Mouse (Mus musculus) lung, embryonic 15.5 days (tissue): ENCODE measurements at regions not wholly inside any gene's neighbourhood (a gene's known extent, or its start where the extent isn't known, plus 50 kb on each side); places are given as distances from the start of the nearest gene placed in this dataset.

Experiments
- ATAC-seq: fragments of 200-750 bp; cut with Nextera tagmentation; 2 replicates; pipeline ENCODE4 v1.8.0; 2017; ENCODE audit warnings: moderate number of reproducible peaks, borderline replicate concordance; ENCODE audit not compliant: low FRiP score, low TSS enrichment; ENCODE audit errors: extremely low read depth
- H3K27ac ChIP-seq: fragments of 300-500 bp; sonication (generic); 2 replicates; pipeline ENCODE4 v1.5.1; 2015; ENCODE audit warnings: moderate library complexity, mild to moderate bottlenecking, inconsistent platforms
- H3K27me3 ChIP-seq: fragments of 300-500 bp; sonication (generic); 2 replicates; pipeline ENCODE4 v1.6.1; 2015; ENCODE audit warnings: inconsistent platforms
- H3K36me3 ChIP-seq: fragments of 300-500 bp; sonication (generic); 2 replicates; pipeline ENCODE4 v1.6.1; 2015; ENCODE audit warnings: inconsistent platforms
- H3K4me1 ChIP-seq: fragments of 300-500 bp; sonication (generic); 2 replicates; pipeline ENCODE4 v1.6.1; 2015; ENCODE audit warnings: inconsistent platforms
- H3K4me2 ChIP-seq: fragments of 300-500 bp; sonication (generic); 2 replicates; pipeline ENCODE4 v1.6.1; 2015; ENCODE audit warnings: inconsistent platforms, mild to moderate bottlenecking, moderate library complexity
- H3K4me3 ChIP-seq: fragments of 300-500 bp; sonication (generic); 2 replicates; pipeline ENCODE4 v1.5.1; 2015; ENCODE audit warnings: mild to moderate bottlenecking, inconsistent platforms
- H3K9ac ChIP-seq: fragments of 300-500 bp; sonication (generic); 2 replicates; pipeline ENCODE4 v1.6.1; 2015; ENCODE audit warnings: inconsistent platforms
- H3K9me3 ChIP-seq: fragments of 300-500 bp; sonication (generic); 2 replicates; pipeline ENCODE4 v1.6.1; 2016; ENCODE audit warnings: inconsistent platforms
- WGBS: fragments of 180-500 bp; shearing (Covaris S2); methylation state at CpG from one replicate; pipeline ENCODE4 v1.1.7; 2015; 5-methylcytosine and 5-hydroxymethylcytosine counted together

GRCm38 (mm10) chr12:73445562-73445961 is 100.6 kb downstream of the Tmem30b start:
- ATAC-seq: no peak
- Histone ChIP-seq H3K4me1 (peaks cover 5% of the 10 kb centered on the region; the same call in 1 of the 2 replicates), H3K27me3 (no peaks in the 10 kb centered on the region), H3K36me3 (no peaks in the 10 kb centered on the region), H3K27ac (no peak overlapping the region), H3K9me3 (no peaks in the 10 kb centered on the region), H3K9ac (no peak overlapping the region), H3K4me3 (no peak overlapping the region), H3K4me2 (no peak overlapping the region)
- WGBS: 82% methylated on average over 10 of the region's 10 CpGs

GRCm38 (mm10) chr12:73445128-73445527 is 101.1 kb downstream of the Tmem30b start:
- no peaks in the 10 kb centered on the region for H3K27me3 ChIP-seq
- 53% methylated on average over 10 of the region's 10 CpGs for WGBS
- no peak overlapping the region for H3K4me3 ChIP-seq
- peaks cover 5% of the 10 kb centered on the region; the same call in 1 of the 2 replicates for H3K4me1 ChIP-seq
- no peaks in the 10 kb centered on the region for H3K9me3 ChIP-seq
- H3K9ac ChIP-seq: no peak overlapping the region
- no peaks in the 10 kb centered on the region for H3K36me3 ChIP-seq
- ATAC-seq: no peak
- H3K4me2 ChIP-seq: no peak overlapping the region
- no peak overlapping the region for H3K27ac ChIP-seq

- no peaks in the 10 kb centered on the region for H3K9me3 ChIP-seq
- no peaks in the 10 kb centered on the region for H3K36me3 ChIP-seq
- H3K4me2 ChIP-seq: no peak overlapping the region
- no peak overlapping the region for H3K4me3 ChIP-seq
- H3K27me3 ChIP-seq: no peaks in the 10 kb centered on the region
- no peak overlapping the region for H3K27ac ChIP-seq
- H3K4me1 ChIP-seq: no peaks in the 10 kb centered on the region
- WGBS: 59% methylated on average over 1 of the region's 1 CpGs
- ATAC-seq: no peak
- no peak overlapping the region for H3K9ac ChIP-seq
Observed at GRCm38 (mm10) chr12:73441326-73441725, 104.9 kb downstream of the Tmem30b start.

- H3K4me1 ChIP-seq: no peaks in the 10 kb centered on the region
- no peaks in the 10 kb centered on the region for H3K36me3 ChIP-seq
- ATAC-seq: no peak
- H3K4me2 ChIP-seq: no peak overlapping the region
- H3K9ac ChIP-seq: no peak overlapping the region
- H3K27me3 ChIP-seq: no peaks in the 10 kb centered on the region
- 34% methylated on average over 10 of the region's 10 CpGs for WGBS
- H3K4me3 ChIP-seq: no peak overlapping the region
- no peak overlapping the region for H3K27ac ChIP-seq
- H3K9me3 ChIP-seq: no peaks in the 10 kb centered on the region
Observed at GRCm38 (mm10) chr12:73434684-73435083, 111.5 kb downstream of the Tmem30b start.

- no peaks in the 10 kb centered on the region for H3K9me3 ChIP-seq
Observed at GRCm38 (mm10) chr12:73432546-73432945, 113.6 kb downstream of the Tmem30b start.

GRCm38 (mm10) chr12:73428171-73428570 is 118.0 kb downstream of the Tmem30b start:
- no peak overlapping the region for H3K4me3 ChIP-seq
- H3K27me3 ChIP-seq: no peaks in the 10 kb centered on the region
- no peak overlapping the region for H3K9ac ChIP-seq
- H3K4me1 ChIP-seq: no peaks in the 10 kb centered on the region
- H3K9me3 ChIP-seq: no peaks in the 10 kb centered on the region
- no peak for ATAC-seq
- 57% methylated on average over 12 of the region's 12 CpGs for WGBS
- H3K36me3 ChIP-seq: no peaks in the 10 kb centered on the region
- no peak overlapping the region for H3K27ac ChIP-seq
- peak overlapping the region; percentile 39; the same call in 1 of the 2 replicates for H3K4me2 ChIP-seq

More at GRCm38 (mm10) chr12:73432546-73432945, 113.6 kb downstream of the Tmem30b start:
- 74% methylated on average over 5 of the region's 5 CpGs for WGBS
- no peak overlapping the region for H3K4me3 ChIP-seq
- no peaks in the 10 kb centered on the region for H3K36me3 ChIP-seq
- no peak overlapping the region for H3K27ac ChIP-seq
- H3K4me2 ChIP-seq: no peak overlapping the region
- no peak overlapping the region for H3K9ac ChIP-seq
- H3K4me1 ChIP-seq: no peaks in the 10 kb centered on the region
- H3K27me3 ChIP-seq: no peaks in the 10 kb centered on the region
- no peak for ATAC-seq

GRCm38 (mm10) chr12:73424814-73425213 is 121.4 kb downstream of the Tmem30b start:
- ATAC-seq: no peak

GRCm38 (mm10) chr12:73417101-73417500 is 129.1 kb downstream of the Tmem30b start:
- no peaks in the 10 kb centered on the region for H3K4me1 ChIP-seq
- H3K27me3 ChIP-seq: no peaks in the 10 kb centered on the region; the same call in 1 of the 2 replicates
- no peak overlapping the region for H3K9ac ChIP-seq
- no peaks in the 10 kb centered on the region for H3K36me3 ChIP-seq
- H3K9me3 ChIP-seq: no peaks in the 10 kb centered on the region
- H3K27ac ChIP-seq: no peak overlapping the region
- no peak overlapping the region for H3K4me2 ChIP-seq
- ATAC-seq: no peak
- H3K4me3 ChIP-seq: no peak overlapping the region
- 79% methylated on average over 3 of the region's 3 CpGs for WGBS

More at GRCm38 (mm10) chr12:73424814-73425213, 121.4 kb downstream of the Tmem30b start:
- H3K4me1 ChIP-seq: no peaks in the 10 kb centered on the region
- no peak overlapping the region for H3K9ac ChIP-seq
- WGBS: 71% methylated on average over 7 of the region's 7 CpGs
- no peak overlapping the region for H3K4me3 ChIP-seq
- no peak overlapping the region for H3K27ac ChIP-seq
- no peaks in the 10 kb centered on the region for H3K27me3 ChIP-seq
- no peaks in the 10 kb centered on the region for H3K9me3 ChIP-seq
- H3K36me3 ChIP-seq: no peaks in the 10 kb centered on the region
- H3K4me2 ChIP-seq: no peak overlapping the region

- Histone ChIP-seq H3K4me1 (no peaks in the 10 kb centered on the region), H3K9ac (no peak overlapping the region), H3K27me3 (no peaks in the 10 kb centered on the region; the same call in 1 of the 2 replicates), H3K27ac (no peak overlapping the region), H3K9me3 (no peaks in the 10 kb centered on the region), H3K4me2 (no peak overlapping the region), H3K4me3 (no peak overlapping the region), H3K36me3 (no peaks in the 10 kb centered on the region)
- no peak for ATAC-seq
- 50% methylated on average over 16 of the region's 16 CpGs for WGBS
Observed at GRCm38 (mm10) chr12:73416367-73416897, 129.8 kb downstream of the Tmem30b start.

GRCm38 (mm10) chr12:73415856-73416366 is 129.3 kb downstream of the Slc38a6 start:
- Histone ChIP-seq H3K4me1 (no peaks in the 10 kb centered on the region), H3K27me3 (no peaks in the 10 kb centered on the region; the same call in 1 of the 2 replicates), H3K9me3 (no peaks in the 10 kb centered on the region), H3K9ac (no peak overlapping the region), H3K4me2 (no peak overlapping the region), H3K4me3 (no peak overlapping the region), H3K36me3 (no peaks in the 10 kb centered on the region), H3K27ac (no peak overlapping the region)
- ATAC-seq: no peak
- WGBS: 65% methylated on average over 7 of the region's 7 CpGs

GRCm38 (mm10) chr12:73413439-73414196 is 127.0 kb downstream of the Slc38a6 start:
- Histone ChIP-seq H3K36me3 (no peaks in the 10 kb centered on the region), H3K27ac (no peak overlapping the region), H3K4me1 (no peaks in the 10 kb centered on the region), H3K27me3 (no peaks in the 10 kb centered on the region; the same call in 1 of the 2 replicates), H3K4me2 (no peak overlapping the region), H3K9ac (no peak overlapping the region), H3K9me3 (no peaks in the 10 kb centered on the region), H3K4me3 (no peak overlapping the region)
- 34% methylated on average over 15 of the region's 15 CpGs for WGBS
- ATAC-seq: no peak

GRCm38 (mm10) chr12:73412500-73412899 is 125.9 kb downstream of the Slc38a6 start:
- H3K36me3 ChIP-seq: no peaks in the 10 kb centered on the region
- H3K9me3 ChIP-seq: no peaks in the 10 kb centered on the region
- 70% methylated on average over 4 of the region's 4 CpGs for WGBS
- H3K4me3 ChIP-seq: no peak overlapping the region
- ATAC-seq: no peak
- H3K27ac ChIP-seq: no peak overlapping the region
- no peaks in the 10 kb centered on the region; the same call in 1 of the 2 replicates for H3K27me3 ChIP-seq
- no peak overlapping the region for H3K4me2 ChIP-seq
- no peak overlapping the region for H3K9ac ChIP-seq
- H3K4me1 ChIP-seq: no peaks in the 10 kb centered on the region
